In genomic region chr8:92673555-92674243, GRCm38 (mm10) we compare ENCODE assay signal across 8 mouse cellular contexts. TPM values are rescaled to one million over a fixed set of nuclear protein-coding genes. Genes with fewer than 3 reads are reported as not detected.
DNase-seq lines count a peak whose midpoint lies in the region; ATAC-seq lines count a peak whose summit lies in the region.

No protein-coding gene starts in this region.

- H3K36me3 ChIP-seq in embryonic facial prominence, embryonic 11.5 days (replicated peaks; ENCODE audit: control insufficient read depth, insufficient read depth, low read depth, low read length) = no peaks in the 10 kb centered on the region; the same call in 1 of the 2 replicates
- H3K36me3 ChIP-seq in heart, embryonic 10.5 days = no peaks in the 10 kb centered on the region
- H3K36me3 ChIP-seq in kidney, embryonic 15.5 days = no peaks in the 10 kb centered on the region
- no peaks in the 10 kb centered on the region for H3K36me3 ChIP-seq in liver, embryonic 13.5 days
- H3K36me3 ChIP-seq in neural tube, embryonic 15.5 days = no peaks in the 10 kb centered on the region

- WGBS in embryonic facial prominence, embryonic 11.5 days = under 1% methylated on average over 26 of the region's 30 CpGs
- WGBS in heart, embryonic 10.5 days = 1% methylated on average over 30 of the region's 30 CpGs
- under 1% methylated on average over 29 of the region's 30 CpGs for WGBS in kidney, embryonic 15.5 days
- WGBS in liver, embryonic 13.5 days (ENCODE audit: insufficient replicate concordance) = 2% methylated on average over 28 of the region's 30 CpGs
- 1% methylated on average over 27 of the region's 30 CpGs for WGBS in neural tube, embryonic 15.5 days

- peaks cover 6% of the 10 kb centered on the region for H3K4me1 ChIP-seq in embryonic facial prominence, embryonic 11.5 days (ENCODE audit: control insufficient read depth, insufficient read depth, low read length)
- H3K4me1 ChIP-seq in heart, embryonic 10.5 days = peaks cover 34% of the 10 kb centered on the region
- H3K4me1 ChIP-seq in kidney, embryonic 15.5 days = peaks cover 34% of the 10 kb centered on the region
- H3K4me1 ChIP-seq in liver, embryonic 13.5 days (replicated peaks) = 0 out of 2 replicates have a peak, but pooled peaks cover 3% of the 10 kb centered on the region
- peaks cover 41% of the 10 kb centered on the region for H3K4me1 ChIP-seq in neural tube, embryonic 15.5 days

- peak overlapping the region; percentile 48 for H3K4me3 ChIP-seq in embryonic facial prominence, embryonic 11.5 days (ENCODE audit: low read depth, low read length)
- H3K4me3 ChIP-seq in heart, embryonic 10.5 days = peak overlapping the region; percentile 64
- peak overlapping the region; percentile 47 for H3K4me3 ChIP-seq in kidney, embryonic 15.5 days (replicated peaks)
- H3K4me3 ChIP-seq in liver, embryonic 13.5 days (replicated peaks) = 0 out of 2 replicates have a peak overlapping the region, but pooled peaks have one; percentile 16
- peak overlapping the region; percentile 40 for H3K4me3 ChIP-seq in neural tube, embryonic 15.5 days (replicated peaks)

- H3K9ac ChIP-seq in embryonic facial prominence, embryonic 11.5 days (replicated peaks; ENCODE audit: low read length) = peak overlapping the region; percentile 48
- H3K9ac ChIP-seq in kidney, embryonic 15.5 days = peak overlapping the region; percentile 31; the same call in 1 of the 2 replicates
- H3K9ac ChIP-seq in liver, embryonic 13.5 days = no peak overlapping the region
- 0 out of 2 replicates have a peak overlapping the region, but pooled peaks have one; percentile 36 for H3K9ac ChIP-seq in neural tube, embryonic 15.5 days (replicated peaks)

- DNase-seq in frontal cortex, postnatal 25 days (ENCODE audit: low spot score in 2 of 2) = no peak
- peak; percentile 75 for DNase-seq in embryonic facial prominence, embryonic 11.5 days (ENCODE audit: low spot score)
- DNase-seq in heart, embryonic 10.5 days (ENCODE audit: low spot score) = peak; percentile 85
- DNase-seq in liver, embryonic 13.5 days = no peak
- no peak for DNase-seq in spleen, adult 18-20 months

- ATAC-seq in frontal cortex, adult (ENCODE audit: low TSS enrichment) = peak; percentile 70
- ATAC-seq in embryonic facial prominence, embryonic 11.5 days (replicated peaks; ENCODE audit: insufficient number of reproducible peaks, low FRiP score, low TSS enrichment, low read depth) = peak; percentile 77
- ATAC-seq in kidney, embryonic 15.5 days (replicated peaks; ENCODE audit: low FRiP score) = peak; percentile 79
- ATAC-seq in liver, embryonic 13.5 days (ENCODE audit: low read depth) = no peak
- ATAC-seq in neural tube, embryonic 15.5 days (ENCODE audit: low FRiP score) = peak; percentile 47; the same call in 1 of the 2 replicates

- H3K9me3 ChIP-seq in embryonic facial prominence, embryonic 11.5 days (replicated peaks; ENCODE audit: control insufficient read depth, low read length) = no peaks in the 10 kb centered on the region
- H3K9me3 ChIP-seq in heart, embryonic 10.5 days = no peaks in the 10 kb centered on the region
- no peaks in the 10 kb centered on the region for H3K9me3 ChIP-seq in kidney, embryonic 15.5 days (replicated peaks)
- H3K9me3 ChIP-seq in liver, embryonic 13.5 days (replicated peaks) = no peaks in the 10 kb centered on the region
- H3K9me3 ChIP-seq in neural tube, embryonic 15.5 days (replicated peaks) = no peaks in the 10 kb centered on the region

- peaks cover 60% of the 10 kb centered on the region for H3K27me3 ChIP-seq in embryonic facial prominence, embryonic 11.5 days (ENCODE audit: control insufficient read depth, insufficient read depth, low read length)
- peaks cover 97% of the 10 kb centered on the region for H3K27me3 ChIP-seq in heart, embryonic 10.5 days (ENCODE audit: insufficient read depth, poor library complexity, severe bottlenecking)
- H3K27me3 ChIP-seq in kidney, embryonic 15.5 days = peaks cover 94% of the 10 kb centered on the region
- H3K27me3 ChIP-seq in liver, embryonic 13.5 days = peaks cover 72% of the 10 kb centered on the region
- peaks cover 89% of the 10 kb centered on the region for H3K27me3 ChIP-seq in neural tube, embryonic 15.5 days (replicated peaks)

- H3K27ac ChIP-seq in embryonic facial prominence, embryonic 11.5 days (replicated peaks; ENCODE audit: low read depth, low read length) = no peak overlapping the region
- peak overlapping the region; percentile 66; the same call in 1 of the 2 replicates for H3K27ac ChIP-seq in heart, embryonic 10.5 days
- H3K27ac ChIP-seq in kidney, embryonic 15.5 days = no peak overlapping the region
- no peak overlapping the region for H3K27ac ChIP-seq in liver, embryonic 13.5 days
- H3K27ac ChIP-seq in neural tube, embryonic 15.5 days (replicated peaks) = no peak overlapping the region

- peak overlapping the region; percentile 92 for H3K4me2 ChIP-seq in embryonic facial prominence, embryonic 11.5 days (ENCODE audit: low read depth, low read length)
- H3K4me2 ChIP-seq in kidney, embryonic 15.5 days = peak overlapping the region; percentile 89
- peak overlapping the region; percentile 39 for H3K4me2 ChIP-seq in liver, embryonic 13.5 days
- peak overlapping the region; percentile 84 for H3K4me2 ChIP-seq in neural tube, embryonic 15.5 days

RNA-seq across cellular contexts. Expression of gene Irx6, which starts 0.4 kb away (rescaled TPM):
- 0.72 and 0.84 TPM in 2 replicates for polyA plus RNA-seq in embryonic facial prominence, embryonic 11.5 days (2014; fragmentation: Nextera tagmentation; extraction: Ambion mirVana)
- 2.9 and 4.9 TPM in 2 replicates for polyA plus RNA-seq in heart, embryonic 10.5 days (2016; fragmentation: Nextera tagmentation; extraction: Ambion mirVana)
- 0.05 and 0.10 TPM in 2 replicates for polyA plus RNA-seq in kidney, embryonic 15.5 days (2015; fragmentation: Nextera tagmentation; extraction: Ambion mirVana)
- not detected in 2 replicates for polyA plus RNA-seq in liver, embryonic 13.5 days (2015; fragmentation: Nextera tagmentation; extraction: Ambion mirVana)
- polyA plus RNA-seq in neural tube, embryonic 15.5 days (2015; fragmentation: Nextera tagmentation; extraction: Ambion mirVana) = 1.2 and 1.3 TPM in 2 replicates

Comparison
In these comparisons a context has a peak if more than half of its experiments do, and no peak if none do; other contexts are left out.
1. DNase-seq: peak in embryonic facial prominence, embryonic 11.5 days (single experiment) and heart, embryonic 10.5 days (single experiment); none in frontal cortex, postnatal 25 days (0 of 2), liver, embryonic 13.5 days (single experiment) and spleen, adult 18-20 months (0 of 2).
2. H3K4me2 ChIP-seq: peak in every context shown above with its lines; median percentile 92 in embryonic facial prominence, embryonic 11.5 days; 89 in kidney, embryonic 15.5 days; 84 in neural tube, embryonic 15.5 days; 39 in liver, embryonic 13.5 days.
3. Peak in every context shown above with its lines, with median percentiles within 50 percentile points of each other: H3K4me3 ChIP-seq.